Mouse (Mus musculus): Measurements from ENCODE around the gene Tcte2. TPM values are rescaled to one million over a fixed set of nuclear protein-coding genes. Genes with fewer than 3 reads are reported as not detected.

The Tcte2 gene
- polyA plus RNA-seq, 1 experiment from 2014 or later, result 3.9 TPM

GRCm38 (mm10) chr17:13749027-13749426 is 12.6 kb downstream of the Tcte2 start:
- Histone ChIP-seq H3K4me2 (replicated peaks; ENCODE audit: low read depth, low read length) (no peak overlapping the region), H3K4me3 (ENCODE audit: low read depth, low read length) (no peak overlapping the region), H3K27ac (ENCODE audit: low read length) (no peak overlapping the region), H3K4me1 (ENCODE audit: insufficient read depth, low read depth, low read length) (peaks cover 18% of the 10 kb centered on the region), H3K9ac (replicated peaks; ENCODE audit: low read depth) (no peak overlapping the region), H3K27me3 (replicated peaks; ENCODE audit: insufficient read depth, low read length) (no peaks in the 10 kb centered on the region), H3K9me3 (ENCODE audit: low read length) (no peaks in the 10 kb centered on the region), H3K36me3 (ENCODE audit: insufficient read depth, low read length) (no peaks in the 10 kb centered on the region)
- TF ChIP-seq EP300 (IDR thresholded peaks at IDR 0.05) (no peak), CTCF (IDR thresholded peaks at IDR 0.05) (no peak)
- DNase-seq (ENCODE audit: low spot score) (no peak), ATAC-seq (no peak)
- 85% methylated on average over 4 of the region's 4 CpGs for WGBS

- no peaks in the 10 kb centered on the region for H3K9me3 ChIP-seq (ENCODE audit: low read length)
- WGBS, result 92% methylated on average over 9 of the region's 9 CpGs
- no peak overlapping the region for H3K4me2 ChIP-seq (replicated peaks; ENCODE audit: low read depth, low read length)
- ATAC-seq (no peak), DNase-seq (ENCODE audit: low spot score) (no peak)
- H3K27ac ChIP-seq (ENCODE audit: low read length), result no peak overlapping the region
- H3K4me1 ChIP-seq (ENCODE audit: insufficient read depth, low read depth, low read length), result peaks cover 28% of the 10 kb centered on the region
- no peak overlapping the region for H3K4me3 ChIP-seq (ENCODE audit: low read depth, low read length)
- no peak overlapping the region for H3K9ac ChIP-seq (replicated peaks; ENCODE audit: low read depth)
- no peaks in the 10 kb centered on the region for H3K27me3 ChIP-seq (replicated peaks; ENCODE audit: insufficient read depth, low read length)
- TF ChIP-seq EP300 (IDR thresholded peaks at IDR 0.05) (no peak), CTCF (IDR thresholded peaks at IDR 0.05) (no peak)
- no peaks in the 10 kb centered on the region for H3K36me3 ChIP-seq (ENCODE audit: insufficient read depth, low read length)
Observed at GRCm38 (mm10) chr17:13747681-13748080, 13.9 kb downstream of the Tcte2 start.

- peaks cover 39% of the 10 kb centered on the region for H3K4me1 ChIP-seq (ENCODE audit: insufficient read depth, low read depth, low read length)
- H3K27me3 ChIP-seq (replicated peaks; ENCODE audit: insufficient read depth, low read length), result no peaks in the 10 kb centered on the region
- ATAC-seq, result no peak
- no peak overlapping the region for H3K9ac ChIP-seq (replicated peaks; ENCODE audit: low read depth)
- TF ChIP-seq CTCF (IDR thresholded peaks at IDR 0.05) (0 out of 2 replicates have a peak, but pooled peaks have one; percentile 7), EP300 (IDR thresholded peaks at IDR 0.05) (no peak)
- DNase-seq (ENCODE audit: low spot score), result no peak
- no peak overlapping the region for H3K27ac ChIP-seq (ENCODE audit: low read length)
- no peaks in the 10 kb centered on the region for H3K9me3 ChIP-seq (ENCODE audit: low read length)
- no peaks in the 10 kb centered on the region for H3K36me3 ChIP-seq (ENCODE audit: insufficient read depth, low read length)
- H3K4me2 ChIP-seq (replicated peaks; ENCODE audit: low read depth, low read length), result no peak overlapping the region
- whole genome bisulfite sequencing, result 56% methylated on average over 6 of the region's 6 CpGs
- H3K4me3 ChIP-seq (ENCODE audit: low read depth, low read length), result no peak overlapping the region
Observed at GRCm38 (mm10) chr17:13746330-13746729, 15.3 kb downstream of the Tcte2 start.

GRCm38 (mm10) chr17:13745373-13745772 is 16.3 kb downstream of the Tcte2 start:
- Histone ChIP-seq H3K9ac (replicated peaks; ENCODE audit: low read depth) (no peak overlapping the region), H3K4me2 (replicated peaks; ENCODE audit: low read depth, low read length) (no peak overlapping the region), H3K27me3 (replicated peaks; ENCODE audit: insufficient read depth, low read length) (no peaks in the 10 kb centered on the region), H3K4me3 (ENCODE audit: low read depth, low read length) (no peak overlapping the region), H3K27ac (ENCODE audit: low read length) (peak overlapping the region; percentile 84; the same call in 1 of the 2 replicates), H3K9me3 (ENCODE audit: low read length) (no peaks in the 10 kb centered on the region), H3K4me1 (ENCODE audit: insufficient read depth, low read depth, low read length) (peaks cover 42% of the 10 kb centered on the region), H3K36me3 (ENCODE audit: insufficient read depth, low read length) (no peaks in the 10 kb centered on the region)
- 34% methylated on average over 2 of the region's 2 CpGs for WGBS
- ATAC-seq (no peak), DNase-seq (ENCODE audit: low spot score) (no peak)
- TF ChIP-seq CTCF (IDR thresholded peaks at IDR 0.05) (no peak), EP300 (IDR thresholded peaks at IDR 0.05) (no peak)

- Histone ChIP-seq H3K4me3 (ENCODE audit: low read depth, low read length) (no peak overlapping the region), H3K27me3 (replicated peaks; ENCODE audit: insufficient read depth, low read length) (no peaks in the 10 kb centered on the region), H3K4me2 (replicated peaks; ENCODE audit: low read depth, low read length) (no peak overlapping the region), H3K9ac (replicated peaks; ENCODE audit: low read depth) (no peak overlapping the region), H3K36me3 (ENCODE audit: insufficient read depth, low read length) (no peaks in the 10 kb centered on the region), H3K9me3 (ENCODE audit: low read length) (no peaks in the 10 kb centered on the region), H3K4me1 (ENCODE audit: insufficient read depth, low read depth, low read length) (peaks cover 42% of the 10 kb centered on the region), H3K27ac (ENCODE audit: low read length) (peak overlapping the region; percentile 84)
- DNase-seq (ENCODE audit: low spot score) (peak; percentile 80), ATAC-seq (peak; percentile 21)
- WGBS, result 21% methylated on average over 4 of the region's 4 CpGs
- TF ChIP-seq CTCF (IDR thresholded peaks at IDR 0.05) (no peak), EP300 (IDR thresholded peaks at IDR 0.05) (no peak)
Observed at GRCm38 (mm10) chr17:13744824-13745223, 16.8 kb downstream of the Tcte2 start.

GRCm38 (mm10) chr17:13744219-13744618 is 17.4 kb downstream of the Tcte2 start:
- no peak for ATAC-seq
- Histone ChIP-seq H3K9me3 (ENCODE audit: low read length) (no peaks in the 10 kb centered on the region), H3K36me3 (ENCODE audit: insufficient read depth, low read length) (no peaks in the 10 kb centered on the region), H3K4me3 (ENCODE audit: low read depth, low read length) (no peak overlapping the region), H3K4me1 (ENCODE audit: insufficient read depth, low read depth, low read length) (peaks cover 42% of the 10 kb centered on the region), H3K4me2 (replicated peaks; ENCODE audit: low read depth, low read length) (no peak overlapping the region), H3K27me3 (replicated peaks; ENCODE audit: insufficient read depth, low read length) (no peaks in the 10 kb centered on the region), H3K27ac (ENCODE audit: low read length) (peak overlapping the region; percentile 84), H3K9ac (replicated peaks; ENCODE audit: low read depth) (no peak overlapping the region)
- no peak for DNase-seq (ENCODE audit: low spot score)
- TF ChIP-seq EP300 (IDR thresholded peaks at IDR 0.05) (no peak), CTCF (IDR thresholded peaks at IDR 0.05) (no peak)
- WGBS, result 41% methylated on average over 6 of the region's 6 CpGs

GRCm38 (mm10) chr17:13743709-13744079 is 17.9 kb downstream of the Tcte2 start:
- H3K4me1 ChIP-seq (ENCODE audit: insufficient read depth, low read depth, low read length), result peaks cover 43% of the 10 kb centered on the region
- H3K9ac ChIP-seq (replicated peaks; ENCODE audit: low read depth), result no peak overlapping the region
- TF ChIP-seq EP300 (IDR thresholded peaks at IDR 0.05) (peak; percentile 91), CTCF (IDR thresholded peaks at IDR 0.05) (no peak)
- 14% methylated on average over 5 of the region's 5 CpGs for WGBS
- peak overlapping the region; percentile 84 for H3K27ac ChIP-seq (ENCODE audit: low read length)
- no peaks in the 10 kb centered on the region for H3K36me3 ChIP-seq (ENCODE audit: insufficient read depth, low read length)
- DNase-seq (ENCODE audit: low spot score), result peak; percentile 93
- H3K4me3 ChIP-seq (ENCODE audit: low read depth, low read length), result no peak overlapping the region
- H3K9me3 ChIP-seq (ENCODE audit: low read length), result no peaks in the 10 kb centered on the region
- no peaks in the 10 kb centered on the region for H3K27me3 ChIP-seq (replicated peaks; ENCODE audit: insufficient read depth, low read length)
- ATAC-seq, result peak; percentile 92
- H3K4me2 ChIP-seq (replicated peaks; ENCODE audit: low read depth, low read length), result no peak overlapping the region
